In genomic region chr1:126673238-126673637, GRCm38 (mm10) we compare ENCODE assay signal across 27 mouse cellular contexts.
DNase-seq lines count a peak whose midpoint lies in the region; ATAC-seq and TF ChIP-seq lines count a peak whose summit lies in the region.
"Had no signal": no experiment of that assay in that cellular context is flagged by ENCODE, and none has a peak within 500 bp of the region (broad histone marks: within the 10 kb centered on the region; RNA-seq: fewer than 3 reads in every experiment).

No protein-coding gene starts in this region.

- no peak for TF ChIP-seq CTCF in kidney, adult 2 months (conservative IDR thresholded peaks at IDR 0.05; ENCODE audit: insufficient read depth, insufficient read length, low read depth, low read length)
- TF ChIP-seq CTCF in lung, adult 2 months (IDR thresholded peaks at IDR 0.05; ENCODE audit: insufficient read depth, low read length), result no peak
- no peak for TF ChIP-seq CTCF in small intestine, adult 2 months (IDR thresholded peaks at IDR 0.05; ENCODE audit: extremely low read depth, insufficient read length, insufficient replicate concordance, low read depth, low read length)

- H3K4me3 ChIP-seq in kidney, adult 2 months (ENCODE audit: insufficient read depth, low read depth, low read length), result no peak overlapping the region
- H3K4me3 ChIP-seq in kidney, embryonic 14.5 days (ENCODE audit: low read length), result no peak overlapping the region
- no peak overlapping the region for H3K4me3 ChIP-seq in lung, adult 2 months (replicated peaks; ENCODE audit: extremely low read depth, low read depth, low read length)
- no peak overlapping the region for H3K4me3 ChIP-seq in small intestine, adult 2 months (ENCODE audit: low read depth, low read length)
- H3K4me3 ChIP-seq: embryonic facial prominence, embryonic 10.5 days; forebrain, embryonic 15.5 days; heart, adult 2 months; heart, embryonic 13.5 days; hindbrain, embryonic 12.5 days; kidney, embryonic 15.5 days; limb, embryonic 10.5 days; liver, embryonic 13.5 days; midbrain, embryonic 10.5 days; myocyte; neural tube, embryonic 13.5 days had no signal

- no peak for ATAC-seq in kidney, embryonic 14.5 days (ENCODE audit: low FRiP score, low TSS enrichment)
- ATAC-seq: forebrain, embryonic 15.5 days; midbrain, embryonic 16.5 days had no signal

- TF ChIP-seq POLR2A in kidney, adult 2 months (IDR thresholded peaks at IDR 0.05; ENCODE audit: low read depth, low read length), result no peak
- TF ChIP-seq POLR2A in lung, adult 2 months (IDR thresholded peaks at IDR 0.05; ENCODE audit: borderline replicate concordance, extremely low read depth, low read depth, low read length), result no peak
- no peak for TF ChIP-seq POLR2A in small intestine, adult 2 months (IDR thresholded peaks at IDR 0.05; ENCODE audit: low read depth, low read length)

- no peaks in the 10 kb centered on the region for H3K27me3 ChIP-seq in kidney, adult 2 months (replicated peaks; ENCODE audit: control insufficient read depth, insufficient read depth, low read length)
- no peaks in the 10 kb centered on the region for H3K27me3 ChIP-seq in kidney, embryonic 14.5 days (ENCODE audit: control insufficient read depth, insufficient read depth, low read length)
- no peaks in the 10 kb centered on the region for H3K27me3 ChIP-seq in small intestine, adult 2 months (ENCODE audit: control insufficient read depth, insufficient read depth, low read length)
- H3K27me3 ChIP-seq: forebrain, embryonic 15.5 days; heart, embryonic 13.5 days; hindbrain, embryonic 12.5 days; kidney, embryonic 15.5 days; liver, embryonic 13.5 days; neural tube, embryonic 13.5 days had no signal

- intact Hi-C loops in gastrocnemius, postnatal 36 days (cut with DNase I), result no loop called here
- intact Hi-C loops in left cerebral cortex, postnatal 36 days (cut with DNase I), result no loop called here

- no peaks in the 10 kb centered on the region for H3K36me3 ChIP-seq in kidney, adult 2 months (ENCODE audit: control insufficient read depth, insufficient read depth, low read length)
- H3K36me3 ChIP-seq in kidney, embryonic 14.5 days (ENCODE audit: control insufficient read depth, insufficient read depth, low read length), result no peaks in the 10 kb centered on the region
- H3K36me3 ChIP-seq in small intestine, adult 2 months (ENCODE audit: control insufficient read depth, insufficient read depth, low read length), result no peaks in the 10 kb centered on the region
- H3K36me3 ChIP-seq: embryonic facial prominence, embryonic 10.5 days; forebrain, embryonic 15.5 days; heart, embryonic 13.5 days; kidney, embryonic 15.5 days; limb, embryonic 10.5 days; liver, embryonic 13.5 days; neural tube, embryonic 13.5 days had no signal

- no peak overlapping the region for H3K27ac ChIP-seq in kidney, adult 2 months (ENCODE audit: insufficient read depth, low read depth, low read length)
- no peak overlapping the region for H3K27ac ChIP-seq in kidney, embryonic 14.5 days (ENCODE audit: low read depth, low read length)
- H3K27ac ChIP-seq in small intestine, adult 2 months (ENCODE audit: insufficient read depth, low read depth, low read length), result peak overlapping the region; percentile 70; the same call in 1 of the 2 replicates
- H3K27ac ChIP-seq: embryonic facial prominence, embryonic 10.5 days; forebrain, embryonic 15.5 days; heart, adult 2 months; heart, embryonic 13.5 days; hindbrain, embryonic 12.5 days; kidney, embryonic 15.5 days; limb, embryonic 10.5 days; liver, embryonic 13.5 days; midbrain, embryonic 10.5 days; neural tube, embryonic 13.5 days had no signal

- no peak overlapping the region for H3K4me2 ChIP-seq in kidney, embryonic 14.5 days (replicated peaks; ENCODE audit: low read depth, low read length)
- H3K4me2 ChIP-seq: forebrain, embryonic 15.5 days; heart, embryonic 13.5 days; hindbrain, embryonic 12.5 days; kidney, embryonic 15.5 days; liver, embryonic 13.5 days; neural tube, embryonic 13.5 days had no signal

- H3K4me1 ChIP-seq in kidney, adult 2 months (ENCODE audit: control insufficient read depth, insufficient read depth, low read length), result no peaks in the 10 kb centered on the region
- H3K4me1 ChIP-seq in kidney, embryonic 14.5 days (ENCODE audit: control insufficient read depth, insufficient read depth, low read length), result no peaks in the 10 kb centered on the region
- peaks cover 3% of the 10 kb centered on the region; the same call in 1 of the 2 replicates for H3K4me1 ChIP-seq in lung, adult 2 months (ENCODE audit: control insufficient read depth, insufficient read depth, low read length)
- peaks cover 20% of the 10 kb centered on the region; the same call in 1 of the 2 replicates for H3K4me1 ChIP-seq in small intestine, adult 2 months (ENCODE audit: control insufficient read depth, insufficient read depth, insufficient read length, low read length)
- H3K4me1 ChIP-seq: liver, embryonic 13.5 days had no signal

- H3K9ac ChIP-seq in kidney, embryonic 14.5 days (ENCODE audit: low read depth, low read length), result no peak overlapping the region
- H3K9ac ChIP-seq: forebrain, embryonic 15.5 days; heart, embryonic 13.5 days; hindbrain, embryonic 12.5 days; kidney, embryonic 15.5 days; liver, embryonic 13.5 days; neural tube, embryonic 13.5 days had no signal

- 71% methylated on average over 2 of the region's 2 CpGs for WGBS in kidney, adult 2 months
- WGBS in kidney, embryonic 14.5 days, result 96% methylated on average over 2 of the region's 2 CpGs
- 80% methylated on average over 2 of the region's 2 CpGs for WGBS in lung, adult 2 months
- 41% methylated on average over 2 of the region's 2 CpGs for WGBS in small intestine, adult 2 months

- H3K9me3 ChIP-seq in kidney, embryonic 14.5 days (ENCODE audit: control insufficient read depth, low read length), result no peaks in the 10 kb centered on the region
- H3K9me3 ChIP-seq: embryonic facial prominence, embryonic 10.5 days; forebrain, embryonic 15.5 days; heart, embryonic 13.5 days; hindbrain, embryonic 12.5 days; kidney, embryonic 15.5 days; limb, embryonic 10.5 days; liver, embryonic 13.5 days; midbrain, embryonic 10.5 days; neural tube, embryonic 13.5 days had no signal

- DNase-seq in kidney, adult 2 months, result peak; percentile 10
- DNase-seq in lung, adult 2 months, result peak; percentile 24
- DNase-seq in lung, postnatal 4 days, result no peak
- no peak for DNase-seq in gastrocnemius, postnatal 36 days
- no peak for DNase-seq in adrenal gland, adult 8-10 months
- no peak for DNase-seq in left cerebral cortex, postnatal 36 days (ENCODE audit: low spot score in 2 of 2)
- DNase-seq: adrenal gland, postnatal 36 days; cerebellum, adult 9-11 months; heart, adult 2 months; kidney, postnatal 4 days; layer of hippocampus, adult 9-11 months; liver, embryonic 13.5 days; retina, postnatal 1 day; right cerebral cortex, postnatal 25 days; thymus, adult 2 months had no signal

Comparison
In these comparisons a context has a peak if more than half of its experiments do, and no peak if none do; other contexts are left out.
1. DNase-seq: peak in kidney, adult 2 months (single experiment) and lung, adult 2 months (single experiment); none in lung, postnatal 4 days (0 of 2), gastrocnemius, postnatal 36 days (0 of 2), adrenal gland, adult 8-10 months (single experiment) and left cerebral cortex, postnatal 36 days (0 of 2).